ENCODE assay signal across 21 mouse cellular contexts in the genomic region with DNA sequence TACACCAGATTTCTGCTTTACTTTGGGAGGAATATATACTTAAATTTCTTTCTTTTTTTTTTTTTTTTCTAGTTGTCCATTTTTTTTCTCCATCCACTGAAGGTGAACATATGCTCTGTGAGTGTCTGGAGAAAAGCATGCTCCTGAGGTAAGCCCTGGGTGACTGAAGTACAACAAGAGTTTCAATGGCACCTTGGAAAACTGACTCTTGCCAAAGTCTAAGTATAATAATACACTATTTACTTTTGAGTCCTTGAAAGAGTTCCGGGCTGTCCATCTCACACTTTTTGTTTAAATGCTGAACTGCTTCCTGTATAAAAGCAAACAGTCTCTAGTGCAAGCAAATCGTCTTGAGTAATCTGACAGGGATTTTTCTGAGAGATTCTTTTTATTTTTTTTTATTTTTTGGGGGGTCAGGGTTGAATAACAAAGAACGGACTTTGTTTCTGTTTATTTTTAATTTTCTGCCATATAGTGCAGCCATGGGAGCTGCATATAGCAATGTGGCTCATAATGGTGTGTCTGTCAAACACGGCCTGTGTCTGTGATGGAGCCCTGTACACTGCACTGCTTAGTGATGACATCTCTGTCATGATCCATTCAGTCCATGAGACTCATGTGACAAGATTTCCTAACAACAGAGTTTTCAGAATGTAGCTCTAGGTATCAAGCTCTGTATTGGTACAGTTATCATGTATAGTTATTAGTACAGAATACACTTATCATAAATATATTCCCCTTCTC.
A peak's percentile ranks its signal among the peaks of the same experiment; 100 is the strongest.
DNase-seq lines count a peak whose midpoint lies in the region; ATAC-seq and TF ChIP-seq lines count a peak whose summit lies in the region.
"Had no signal": no experiment of that assay in that cellular context is flagged by ENCODE, and none has a peak within 500 bp of the region (broad histone marks: within the 10 kb centered on the region; RNA-seq: fewer than 3 reads in every experiment).

No protein-coding gene starts in this region.

- no peak overlapping the region for H3K4me3 ChIP-seq in heart, embryonic 12.5 days
- no peak overlapping the region for H3K4me3 ChIP-seq in lung, embryonic 14.5 days (ENCODE audit: low read depth, low read length)
- no peak overlapping the region for H3K4me3 ChIP-seq in intestine, embryonic 16.5 days (ENCODE audit: low read length)
- H3K4me3 ChIP-seq in stomach, embryonic 15.5 days (replicated peaks), result no peak overlapping the region
- H3K4me3 ChIP-seq: kidney, embryonic 15.5 days; limb, embryonic 13.5 days; liver, embryonic 12.5 days had no signal

- no peaks in the 10 kb centered on the region for H3K27me3 ChIP-seq in heart, embryonic 12.5 days (replicated peaks)
- H3K27me3 ChIP-seq in lung, embryonic 14.5 days (ENCODE audit: insufficient read depth, low read length), result no peaks in the 10 kb centered on the region
- no peaks in the 10 kb centered on the region for H3K27me3 ChIP-seq in intestine, embryonic 16.5 days (replicated peaks; ENCODE audit: control insufficient read depth, insufficient read depth, low read length)
- H3K27me3 ChIP-seq in stomach, embryonic 15.5 days (replicated peaks), result no peaks in the 10 kb centered on the region
- H3K27me3 ChIP-seq: kidney, embryonic 15.5 days; limb, embryonic 13.5 days; liver, embryonic 12.5 days had no signal

- H3K27ac ChIP-seq in heart, embryonic 12.5 days (ENCODE audit: poor library complexity, severe bottlenecking), result no peak overlapping the region
- H3K27ac ChIP-seq in lung, embryonic 14.5 days (ENCODE audit: low read depth), result no peak overlapping the region
- no peak overlapping the region for H3K27ac ChIP-seq in intestine, embryonic 16.5 days (ENCODE audit: low read length)
- H3K27ac ChIP-seq in stomach, embryonic 15.5 days, result no peak overlapping the region; the same call in 1 of the 2 replicates
- H3K27ac ChIP-seq: hindbrain, embryonic 14.5 days; kidney, embryonic 15.5 days; limb, embryonic 13.5 days; liver, embryonic 12.5 days; macrophage had no signal

- WGBS in heart, embryonic 12.5 days, result 57% methylated on average over 4 of the region's 4 CpGs
- WGBS in lung, embryonic 14.5 days, result 17% methylated on average over 4 of the region's 4 CpGs
- 47% methylated on average over 4 of the region's 4 CpGs for WGBS in intestine, embryonic 16.5 days
- 41% methylated on average over 4 of the region's 4 CpGs for WGBS in stomach, embryonic 15.5 days

- no peak for TF ChIP-seq CTCF in lung, embryonic 14.5 days (IDR thresholded peaks at IDR 0.05; ENCODE audit: low read depth)

- no peak overlapping the region for H3K4me2 ChIP-seq in heart, embryonic 12.5 days
- no peak overlapping the region for H3K4me2 ChIP-seq in lung, embryonic 14.5 days
- H3K4me2 ChIP-seq in intestine, embryonic 16.5 days (ENCODE audit: low read depth, low read length), result no peak overlapping the region
- H3K4me2 ChIP-seq in stomach, embryonic 15.5 days, result no peak overlapping the region
- H3K4me2 ChIP-seq: hindbrain, embryonic 14.5 days; kidney, embryonic 15.5 days; limb, embryonic 13.5 days; liver, embryonic 12.5 days had no signal

- intact Hi-C loops in heart, postnatal 36 days (cut with DNase I), result no loop called here

- DNase-seq in heart, postnatal 36 days, result no peak
- peak; percentile 65 for DNase-seq in lung, embryonic 14.5 days
- no peak for DNase-seq in lung, postnatal 14 days
- DNase-seq in spleen, adult 12 weeks (ENCODE audit: low spot score), result no peak
- DNase-seq: adrenal gland, postnatal 36 days; cerebellum, adult 9-10 months; forebrain, postnatal 0 days; gastrocnemius, postnatal 14 days; heart, adult 18-20 months; heart, postnatal 10 days; kidney, postnatal 36 days; right cerebral cortex, adult 18-20 months; right cerebral cortex, postnatal 4 days had no signal

- H3K9ac ChIP-seq in heart, embryonic 12.5 days, result no peak overlapping the region
- H3K9ac ChIP-seq in lung, embryonic 14.5 days, result no peak overlapping the region
- no peak overlapping the region for H3K9ac ChIP-seq in intestine, embryonic 16.5 days (ENCODE audit: low read depth, low read length)
- no peak overlapping the region for H3K9ac ChIP-seq in stomach, embryonic 15.5 days
- H3K9ac ChIP-seq: forebrain, postnatal 0 days; hindbrain, embryonic 14.5 days; kidney, embryonic 15.5 days; limb, embryonic 13.5 days; liver, embryonic 12.5 days had no signal

- peaks cover 20% of the 10 kb centered on the region for H3K4me1 ChIP-seq in heart, embryonic 12.5 days (replicated peaks)
- peaks cover 9% of the 10 kb centered on the region; the same call in 1 of the 2 replicates for H3K4me1 ChIP-seq in lung, embryonic 14.5 days (ENCODE audit: insufficient read depth)
- H3K4me1 ChIP-seq in intestine, embryonic 16.5 days (ENCODE audit: control insufficient read depth, insufficient read depth, low read length), result no peaks in the 10 kb centered on the region
- no peaks in the 10 kb centered on the region for H3K4me1 ChIP-seq in stomach, embryonic 15.5 days
- H3K4me1 ChIP-seq: kidney, embryonic 15.5 days; liver, embryonic 12.5 days had no signal

- H3K9me3 ChIP-seq in heart, embryonic 12.5 days (replicated peaks), result no peaks in the 10 kb centered on the region
- H3K9me3 ChIP-seq in lung, embryonic 14.5 days (ENCODE audit: low read depth, low read length), result no peaks in the 10 kb centered on the region
- no peaks in the 10 kb centered on the region for H3K9me3 ChIP-seq in intestine, embryonic 16.5 days (ENCODE audit: control insufficient read depth, low read length)
- no peaks in the 10 kb centered on the region for H3K9me3 ChIP-seq in stomach, embryonic 15.5 days
- H3K9me3 ChIP-seq: kidney, embryonic 15.5 days; limb, embryonic 13.5 days; liver, embryonic 12.5 days had no signal

- no peaks in the 10 kb centered on the region for H3K36me3 ChIP-seq in heart, embryonic 12.5 days
- H3K36me3 ChIP-seq in lung, embryonic 14.5 days (ENCODE audit: insufficient read depth), result no peaks in the 10 kb centered on the region
- no peaks in the 10 kb centered on the region for H3K36me3 ChIP-seq in intestine, embryonic 16.5 days (ENCODE audit: control insufficient read depth, insufficient read depth, low read length)
- no peaks in the 10 kb centered on the region for H3K36me3 ChIP-seq in stomach, embryonic 15.5 days
- H3K36me3 ChIP-seq: kidney, embryonic 15.5 days; limb, embryonic 13.5 days; liver, embryonic 12.5 days had no signal

- ATAC-seq in heart, embryonic 12.5 days (ENCODE audit: insufficient number of reproducible peaks, low FRiP score), result 0 out of 2 replicates have a peak, but pooled peaks have one; percentile 61
- ATAC-seq in lung, embryonic 14.5 days (ENCODE audit: insufficient read depth), result peak; percentile 69
- ATAC-seq in intestine, embryonic 16.5 days, result peak; percentile 62
- ATAC-seq in stomach, embryonic 15.5 days (ENCODE audit: insufficient read depth, low FRiP score, low read depth), result 0 out of 2 replicates have a peak, but pooled peaks have one; percentile 31
- ATAC-seq: liver, embryonic 12.5 days had no signal
